Mouse (Mus musculus) CD8-positive naive resting alpha-beta T cell, adult 2 months (primary cell): Measurements from ENCODE around the gene Lrba.

ENCODE experiments used
- DNase-seq, 2 experiments: peaks; one replicate each; pipeline ENCODE4 v3.0.0; 2022; ENCODE audit warnings: low read depth in 2 of 2, low spot score in 2 of 2

Lrba gene

GRCm38 (mm10) chr3:86789752-86790151 is 565.3 kb downstream of the Lrba start:
- no peak for DNase-seq

- no peak for DNase-seq
Measured at GRCm38 (mm10) chr3:86793264-86793663, 568.8 kb downstream of the Lrba start.

- DNase-seq: no peak
Measured at GRCm38 (mm10) chr3:86793720-86794191, 569.3 kb downstream of the Lrba start.

GRCm38 (mm10) chr3:86796716-86797115 is 572.2 kb downstream of the Lrba start:
- no peak for DNase-seq

GRCm38 (mm10) chr3:86797871-86798460 is 573.5 kb downstream of the Lrba start:
- no peak for DNase-seq

- DNase-seq: no peak
Measured at GRCm38 (mm10) chr3:86799041-86799440, 574.6 kb downstream of the Lrba start.

- DNase-seq: no peak
Measured at GRCm38 (mm10) chr3:86800841-86801240, 576.4 kb downstream of the Lrba start.

GRCm38 (mm10) chr3:86802825-86803224 is 578.3 kb downstream of the Lrba start:
- no peak for DNase-seq

GRCm38 (mm10) chr3:86804265-86804664 is 579.8 kb downstream of the Lrba start:
- DNase-seq: no peak

- no peak for DNase-seq
Measured at GRCm38 (mm10) chr3:86806834-86807233, 582.4 kb downstream of the Lrba start.

- no peak for DNase-seq
Measured at GRCm38 (mm10) chr3:86807750-86808467, 583.4 kb downstream of the Lrba start.

GRCm38 (mm10) chr3:86809199-86809598 is 584.7 kb downstream of the Lrba start:
- DNase-seq: no peak

GRCm38 (mm10) chr3:86809646-86810045 is 585.2 kb downstream of the Lrba start:
- DNase-seq: no peak

GRCm38 (mm10) chr3:86810908-86811307 is 586.4 kb downstream of the Lrba start:
- no peak for DNase-seq

- peak; percentile 57 to 64 for DNase-seq
Measured at GRCm38 (mm10) chr3:86812689-86813088, 588.2 kb downstream of the Lrba start.

GRCm38 (mm10) chr3:86818001-86818585 is 593.6 kb downstream of the Lrba start:
- no peak for DNase-seq

- no peak for DNase-seq
Measured at GRCm38 (mm10) chr3:86819372-86819771, 594.9 kb downstream of the Lrba start.

- DNase-seq: no peak
Measured at GRCm38 (mm10) chr3:86820344-86820743, 595.9 kb downstream of the Lrba start.

GRCm38 (mm10) chr3:86821383-86821782 is 596.9 kb downstream of the Lrba start:
- DNase-seq: no peak

GRCm38 (mm10) chr3:86827506-86827905 is 603.0 kb downstream of the Lrba start:
- no peak for DNase-seq

- DNase-seq: no peak
Measured at GRCm38 (mm10) chr3:86832115-86832514, 607.6 kb downstream of the Lrba start.
